Mouse (Mus musculus) kidney, embryonic 14.5 days (tissue): ENCODE data around the gene Cacna1e. TPM values are rescaled to one million over a fixed set of nuclear protein-coding genes. Genes with fewer than 3 reads are reported as not detected.

Experiments used
- ATAC-seq: fragments of 200-750 bp; cut with Nextera tagmentation; 2 replicates; pipeline ENCODE4 v1.8.0; 2017; ENCODE audit warnings: moderate number of reproducible peaks, mild to moderate bottlenecking, moderate TSS enrichment, moderate library complexity; ENCODE audit not compliant: low FRiP score, low TSS enrichment
- H3K27ac ChIP-seq: fragments of 300-500 bp; sonication (generic); 2 replicates; pipeline ENCODE4 v1.5.1; 2014; ENCODE audit warnings: low read depth, mild to moderate bottlenecking, low read length, moderate library complexity, mixed read lengths
- H3K27me3 ChIP-seq: fragments of 300-500 bp; sonication (generic); 2 replicates; pipeline ENCODE4 v1.6.1; 2014; ENCODE audit warnings: mild to moderate bottlenecking, low read length; ENCODE audit not compliant: control insufficient read depth, insufficient read depth
- H3K36me3 ChIP-seq: fragments of 300-500 bp; sonication (generic); 2 replicates; pipeline ENCODE4 v1.6.1; 2014; ENCODE audit warnings: low read length, mixed read lengths; ENCODE audit not compliant: control insufficient read depth, insufficient read depth
- H3K4me1 ChIP-seq: fragments of 300-500 bp; sonication (generic); 2 replicates; pipeline ENCODE4 v1.6.1; 2014; ENCODE audit warnings: low read length, mixed read lengths; ENCODE audit not compliant: control insufficient read depth, insufficient read depth
- H3K4me2 ChIP-seq: fragments of 300-500 bp; sonication (generic); replicated peaks from 2 replicates; pipeline ENCODE4 v1.6.1; 2014; ENCODE audit warnings: low read depth, mild to moderate bottlenecking, low read length
- H3K4me3 ChIP-seq: fragments of 300-500 bp; sonication (generic); 2 replicates; pipeline ENCODE4 v1.5.1; 2014; ENCODE audit warnings: mild to moderate bottlenecking, low read length
- H3K9ac ChIP-seq: fragments of 300-500 bp; sonication (generic); 2 replicates; pipeline ENCODE4 v1.6.1; 2014; ENCODE audit warnings: low read depth, mild to moderate bottlenecking, low read length, moderate library complexity
- H3K9me3 ChIP-seq: fragments of 300-500 bp; sonication (generic); 2 replicates; pipeline ENCODE4 v1.6.1; 2016; ENCODE audit warnings: low read length; ENCODE audit not compliant: control insufficient read depth
- WGBS: fragments of 180-500 bp; shearing (Covaris S2); extraction: QIAGEN DNeasy Blood & Tissue Kit; methylation state at CpG from one replicate; pipeline ENCODE4 v1.1.7; 2014; 5-methylcytosine and 5-hydroxymethylcytosine counted together
- polyA plus RNA-seq: library from polyadenylated mRNA; unstranded; fragments of >200 nt; fragmentation: Nextera tagmentation; extraction: Ambion mirVana; gene quantifications from 2 replicates; pipeline ENCODE4 v1.2.1, GENCODE M21; 2014

Gene Cacna1e
- polyA plus RNA-seq, 1 experiment from 2014 or later, result 0.04 TPM

DNA sequence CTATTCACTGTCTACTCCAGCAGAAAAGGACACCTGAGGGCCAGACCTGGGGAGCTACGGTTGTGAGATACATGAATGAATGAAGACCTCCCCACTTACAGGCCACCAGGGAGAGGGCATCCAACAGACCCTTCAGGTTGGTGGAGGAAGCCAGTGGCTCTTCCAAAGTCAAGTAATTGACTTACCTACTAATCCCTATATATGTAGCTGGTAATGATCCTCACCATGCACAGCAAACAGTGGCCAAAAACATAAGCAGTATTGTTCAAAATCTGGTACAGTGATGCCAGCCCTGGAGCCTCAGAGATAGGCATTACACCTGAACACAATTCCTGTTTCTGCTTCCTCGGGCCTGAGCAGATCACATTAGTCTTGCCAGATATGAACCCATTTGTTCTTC is 37.4 kb downstream of the Cacna1e start:
- no peaks in the 10 kb centered on the region for H3K27me3 ChIP-seq
- no peak for ATAC-seq
- WGBS, result 86% methylated on average over 2 of the region's 2 CpGs
- no peak overlapping the region for H3K4me2 ChIP-seq
- no peaks in the 10 kb centered on the region for H3K4me1 ChIP-seq
- no peak overlapping the region for H3K9ac ChIP-seq
- H3K4me3 ChIP-seq, result no peak overlapping the region
- H3K27ac ChIP-seq, result no peak overlapping the region
- H3K36me3 ChIP-seq, result no peaks in the 10 kb centered on the region
- no peaks in the 10 kb centered on the region for H3K9me3 ChIP-seq

DNA sequence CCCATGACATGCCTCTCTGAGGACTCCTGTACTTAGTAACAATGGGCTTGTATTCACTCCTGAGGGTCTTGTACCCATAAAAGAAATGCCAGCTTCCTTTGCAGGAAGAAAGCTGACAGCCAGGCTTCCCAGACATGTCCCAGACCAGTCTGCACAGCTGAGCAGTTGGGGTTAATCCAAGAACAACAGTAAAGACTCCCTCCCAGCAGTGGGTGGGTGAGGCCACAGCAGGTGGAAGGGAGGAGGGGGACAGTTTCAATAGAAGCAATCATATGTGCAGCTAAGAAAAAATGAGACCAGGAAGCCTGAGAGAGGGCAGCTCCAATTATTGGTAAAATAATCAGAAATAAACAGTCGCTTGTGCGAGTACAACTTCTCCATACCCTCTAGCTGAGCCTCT is 40.9 kb downstream of the Cacna1e start:
- no peak for ATAC-seq
- H3K27ac ChIP-seq, result no peak overlapping the region
- H3K4me1 ChIP-seq, result no peaks in the 10 kb centered on the region
- no peak overlapping the region for H3K4me3 ChIP-seq
- no peaks in the 10 kb centered on the region for H3K36me3 ChIP-seq
- 96% methylated on average over 2 of the region's 2 CpGs for WGBS
- no peak overlapping the region for H3K9ac ChIP-seq
- no peak overlapping the region for H3K4me2 ChIP-seq
- H3K27me3 ChIP-seq, result no peaks in the 10 kb centered on the region
- H3K9me3 ChIP-seq, result no peaks in the 10 kb centered on the region

DNA sequence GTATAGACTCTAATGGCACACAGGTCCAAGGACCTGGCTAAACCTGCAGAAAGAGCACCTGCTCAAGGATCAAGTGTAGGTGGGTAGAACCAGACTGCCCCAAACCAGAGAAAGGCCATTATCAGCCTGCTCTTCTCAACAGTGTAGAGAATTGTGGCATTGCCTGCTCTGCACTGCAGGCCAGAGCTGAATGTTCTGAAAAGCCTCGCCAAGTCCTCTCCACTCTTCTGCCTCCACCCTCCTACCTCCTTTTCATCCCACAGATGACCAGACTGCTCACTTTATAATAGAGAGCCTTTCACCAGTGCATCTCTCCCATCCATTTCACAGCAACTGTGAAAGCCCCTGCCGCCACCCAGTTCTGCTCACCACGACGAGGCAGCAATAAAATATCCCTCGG is 42.0 kb downstream of the Cacna1e start:
- Histone ChIP-seq H3K36me3 (no peaks in the 10 kb centered on the region), H3K9ac (no peak overlapping the region), H3K4me1 (no peaks in the 10 kb centered on the region), H3K27ac (no peak overlapping the region), H3K27me3 (no peaks in the 10 kb centered on the region), H3K4me2 (no peak overlapping the region), H3K4me3 (no peak overlapping the region), H3K9me3 (no peaks in the 10 kb centered on the region)
- WGBS, result 47% methylated on average over 5 of the region's 5 CpGs
- ATAC-seq, result no peak

DNA sequence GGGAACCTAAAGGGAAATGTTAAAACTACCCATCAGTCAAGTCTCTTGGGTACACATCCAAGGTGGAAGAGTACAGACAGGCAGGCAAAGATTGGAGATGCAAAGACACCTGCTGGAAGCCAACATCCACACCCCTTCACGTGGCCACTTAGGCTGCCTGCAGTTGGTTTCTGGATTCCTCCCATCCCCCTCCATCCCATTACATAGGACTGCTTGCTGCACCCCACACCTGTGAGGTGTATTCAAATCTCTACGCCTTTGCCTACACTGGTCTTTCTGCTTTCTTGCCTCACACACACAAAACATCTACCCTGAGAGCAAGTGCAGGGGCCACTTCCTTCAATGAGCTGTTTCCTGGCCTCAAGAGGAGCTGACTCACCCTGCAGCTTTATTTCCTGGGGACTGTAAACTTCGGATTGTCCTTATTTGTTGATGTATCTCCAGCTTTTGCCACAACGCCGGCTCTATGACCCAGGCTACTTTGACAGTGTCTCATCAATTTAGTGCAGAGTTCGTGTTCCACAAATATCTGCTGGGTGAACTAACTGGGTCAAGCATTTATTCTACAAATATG is 43.2 kb downstream of the Cacna1e start:
- H3K27me3 ChIP-seq, result no peaks in the 10 kb centered on the region
- no peak overlapping the region for H3K4me3 ChIP-seq
- WGBS, result 74% methylated on average over 6 of the region's 6 CpGs
- H3K9ac ChIP-seq, result no peak overlapping the region
- H3K4me2 ChIP-seq, result no peak overlapping the region
- no peaks in the 10 kb centered on the region for H3K36me3 ChIP-seq
- no peak for ATAC-seq
- H3K4me1 ChIP-seq, result no peaks in the 10 kb centered on the region
- H3K27ac ChIP-seq, result no peak overlapping the region
- H3K9me3 ChIP-seq, result no peaks in the 10 kb centered on the region

DNA sequence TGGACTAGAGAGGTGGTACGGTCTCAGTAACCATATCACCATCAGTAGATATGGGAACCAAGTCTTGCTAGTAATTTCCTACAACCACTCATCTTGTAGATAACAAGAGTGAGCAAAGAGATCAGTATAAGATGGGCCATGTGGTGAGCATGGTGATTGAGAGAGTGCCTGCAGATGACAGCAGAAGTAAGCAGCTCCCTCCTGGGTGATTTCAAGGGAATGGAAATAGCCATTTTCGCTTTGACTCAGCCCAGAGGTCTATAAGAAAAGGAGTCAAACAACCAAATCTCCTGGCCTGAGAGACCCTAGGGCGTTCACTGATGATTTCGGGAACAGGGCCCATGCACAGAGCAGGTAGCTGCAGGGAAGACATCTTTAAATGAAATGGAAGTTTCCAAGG is 45.0 kb downstream of the Cacna1e start:
- Histone ChIP-seq H3K27me3 (no peaks in the 10 kb centered on the region), H3K4me2 (no peak overlapping the region), H3K4me1 (no peaks in the 10 kb centered on the region), H3K27ac (no peak overlapping the region), H3K4me3 (no peak overlapping the region), H3K9ac (no peak overlapping the region), H3K9me3 (no peaks in the 10 kb centered on the region), H3K36me3 (no peaks in the 10 kb centered on the region)
- no peak for ATAC-seq
- 95% methylated on average over 4 of the region's 4 CpGs for WGBS

DNA sequence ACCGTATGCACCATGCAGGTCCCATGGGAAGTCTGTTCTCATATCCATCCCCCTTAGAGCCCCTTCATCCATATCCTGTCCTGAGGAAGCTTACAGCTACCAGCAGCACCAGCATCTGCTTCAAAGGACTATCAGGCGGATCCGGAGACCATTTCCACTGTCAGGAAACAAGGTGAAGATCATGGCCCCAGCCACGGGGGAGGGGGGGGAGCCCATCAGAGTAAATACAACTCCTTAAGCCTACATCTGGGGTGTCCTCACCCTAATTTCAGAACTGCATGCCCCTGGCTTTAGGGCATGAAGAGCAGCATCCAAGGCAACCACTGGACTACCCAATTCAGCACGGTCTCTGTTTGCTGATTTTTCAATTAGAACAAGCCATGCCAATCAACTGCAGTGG is 47.8 kb downstream of the Cacna1e start:
- Histone ChIP-seq H3K4me2 (no peak overlapping the region), H3K36me3 (no peaks in the 10 kb centered on the region), H3K9me3 (no peaks in the 10 kb centered on the region), H3K4me1 (no peaks in the 10 kb centered on the region), H3K4me3 (no peak overlapping the region), H3K27me3 (no peaks in the 10 kb centered on the region), H3K27ac (no peak overlapping the region), H3K9ac (no peak overlapping the region)
- ATAC-seq, result no peak
- WGBS, result 91% methylated on average over 5 of the region's 5 CpGs

DNA sequence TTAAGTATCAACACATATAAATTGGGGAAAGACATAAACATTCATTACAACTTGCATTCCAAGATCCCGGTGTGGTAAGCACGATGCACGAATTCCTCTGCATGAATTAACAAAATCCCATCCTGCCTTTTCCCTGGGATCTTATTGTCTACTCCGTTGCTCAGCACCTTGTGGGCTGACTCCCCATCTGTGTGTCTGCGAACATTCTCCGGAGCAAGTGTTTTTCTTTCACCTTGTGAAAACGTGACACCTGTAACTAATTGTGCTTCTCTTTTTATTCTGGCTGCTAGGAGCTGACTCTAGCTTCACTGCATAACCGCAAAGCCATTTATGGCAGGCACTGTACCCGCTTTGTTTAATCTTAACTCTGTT is 52.1 kb downstream of the Cacna1e start:
- no peak overlapping the region for H3K4me3 ChIP-seq
- H3K4me1 ChIP-seq, result no peaks in the 10 kb centered on the region
- no peaks in the 10 kb centered on the region for H3K9me3 ChIP-seq
- ATAC-seq, result no peak
- H3K9ac ChIP-seq, result no peak overlapping the region
- no peaks in the 10 kb centered on the region for H3K27me3 ChIP-seq
- H3K27ac ChIP-seq, result no peak overlapping the region
- no peaks in the 10 kb centered on the region for H3K36me3 ChIP-seq
- 82% methylated on average over 9 of the region's 9 CpGs for WGBS
- no peak overlapping the region for H3K4me2 ChIP-seq

DNA sequence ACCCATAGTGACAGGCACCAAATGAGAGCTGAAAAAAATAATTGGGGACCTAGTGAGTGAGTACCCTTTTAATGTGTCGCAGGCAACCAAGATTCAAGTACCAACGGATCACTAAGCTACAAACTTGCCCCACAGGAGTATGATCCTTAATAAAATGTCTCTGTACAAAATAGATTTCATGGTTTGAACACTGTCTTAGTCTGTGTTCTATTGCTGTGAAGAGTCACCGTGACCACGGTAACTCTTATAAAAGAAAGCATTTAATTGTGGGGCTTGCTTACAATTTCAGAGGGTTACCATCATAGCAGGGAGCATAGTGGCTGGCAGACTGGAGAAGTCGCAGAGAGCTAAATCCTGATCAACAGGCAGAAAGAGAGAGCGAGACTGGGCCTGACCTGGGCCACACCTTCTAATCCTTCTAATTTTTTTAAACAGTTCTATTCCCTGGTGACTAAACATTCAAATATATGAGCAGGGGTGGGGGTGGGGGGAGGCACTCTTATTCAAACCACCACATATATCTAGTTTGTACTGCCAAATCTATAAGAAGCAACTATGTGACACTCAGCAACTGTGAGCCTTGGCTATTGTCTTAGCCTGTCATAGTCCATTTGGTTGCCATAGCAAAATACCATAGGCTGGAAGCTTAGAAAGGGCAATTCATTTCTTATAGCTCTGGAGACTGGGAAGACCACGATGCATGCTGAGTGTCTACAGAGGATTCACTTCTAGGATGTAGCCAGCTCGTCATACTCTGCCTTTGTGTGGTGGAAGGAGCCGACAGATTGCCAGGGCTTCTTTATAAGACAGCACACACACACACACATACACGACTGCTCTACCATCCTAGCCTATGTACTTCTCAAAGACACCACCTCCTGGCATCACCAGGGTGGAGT is 52.8 kb downstream of the Cacna1e start:
- H3K9ac ChIP-seq, result no peak overlapping the region
- no peak for ATAC-seq

DNA sequence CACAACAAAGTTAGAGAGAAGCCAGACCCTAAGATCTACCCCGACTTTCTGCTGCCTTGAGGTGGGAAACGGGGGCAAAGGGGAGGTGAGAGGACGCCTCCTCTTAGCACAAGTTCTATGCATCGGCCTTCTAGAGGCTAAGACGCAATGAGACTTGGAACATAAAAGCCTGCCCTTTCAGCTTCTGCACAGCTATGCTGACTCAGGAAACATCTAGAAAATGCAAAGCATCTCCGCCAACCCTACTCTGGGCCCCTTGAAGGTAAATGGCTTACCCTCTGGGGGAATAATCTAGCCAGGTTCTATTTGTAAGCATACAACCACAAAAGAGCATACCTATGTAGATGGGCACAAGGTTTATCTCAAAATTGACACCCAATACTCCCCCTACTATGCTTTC is 54.2 kb downstream of the Cacna1e start:
- Histone ChIP-seq H3K36me3 (no peaks in the 10 kb centered on the region), H3K9ac (no peak overlapping the region), H3K4me3 (no peak overlapping the region), H3K4me1 (no peaks in the 10 kb centered on the region), H3K27ac (no peak overlapping the region), H3K27me3 (no peaks in the 10 kb centered on the region), H3K4me2 (no peak overlapping the region), H3K9me3 (no peaks in the 10 kb centered on the region)
- 87% methylated on average over 6 of the region's 6 CpGs for WGBS
- no peak for ATAC-seq

More for the DNA sequence above, 52.8 kb downstream of the Cacna1e start:
- Histone ChIP-seq H3K27me3 (no peaks in the 10 kb centered on the region), H3K27ac (no peak overlapping the region), H3K4me1 (no peaks in the 10 kb centered on the region), H3K4me3 (no peak overlapping the region), H3K9me3 (no peaks in the 10 kb centered on the region), H3K36me3 (no peaks in the 10 kb centered on the region), H3K4me2 (no peak overlapping the region)
- 90% methylated on average over 10 of the region's 10 CpGs for WGBS
